11 mouse cellular contexts compared by ENCODE assay signal in the genomic region with DNA sequence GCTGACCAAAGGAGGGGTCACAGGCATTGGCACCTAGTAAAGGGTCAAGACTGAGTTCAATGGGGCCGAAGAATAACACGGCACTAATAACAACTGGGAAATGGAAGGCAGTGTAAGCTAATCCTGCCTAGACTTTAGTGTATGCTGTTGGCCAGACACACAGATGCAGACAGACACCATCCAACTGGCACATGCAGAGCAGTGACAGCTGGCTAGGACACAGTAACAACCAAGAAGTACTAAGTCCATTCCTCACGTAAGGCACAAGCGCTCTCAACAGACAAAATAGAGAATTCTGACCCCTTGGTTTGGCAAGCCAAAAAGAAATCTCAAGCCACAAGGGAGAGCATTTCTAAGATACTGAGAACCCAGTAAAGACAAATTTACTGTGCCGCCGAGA. TPM values are rescaled to one million over a fixed set of nuclear protein-coding genes. Genes with fewer than 3 reads are reported as not detected.
A peak's percentile ranks its signal among the peaks of the same experiment; 100 is the strongest.
DNase-seq lines count a peak whose midpoint lies in the region; ATAC-seq and TF ChIP-seq lines count a peak whose summit lies in the region.
"Had no signal": no experiment of that assay in that cellular context is flagged by ENCODE, and none has a peak within 500 bp of the region (broad histone marks: within the 10 kb centered on the region; RNA-seq: fewer than 3 reads in every experiment).

No protein-coding gene starts in this region.

- ATAC-seq in hindbrain, postnatal 0 days: no peak
- no peak for ATAC-seq in hindbrain, embryonic 11.5 days (ENCODE audit: low FRiP score)
- ATAC-seq in G1E (ENCODE audit: extremely low read depth, insufficient number of reproducible peaks, low FRiP score, poor library complexity, severe bottlenecking): no peak
- ATAC-seq in liver, embryonic 12.5 days: no peak
- no peak for ATAC-seq in forebrain, embryonic 14.5 days

- H3K9ac ChIP-seq in hindbrain, postnatal 0 days (replicated peaks; ENCODE audit: low read length): no peak overlapping the region
- H3K9ac ChIP-seq in hindbrain, embryonic 11.5 days (ENCODE audit: low read depth, low read length): no peak overlapping the region
- H3K9ac ChIP-seq in liver, embryonic 12.5 days: peak overlapping the region; percentile 61
- H3K9ac ChIP-seq in forebrain, embryonic 14.5 days (ENCODE audit: low read length): no peak overlapping the region
- H3K9ac ChIP-seq: hindbrain, embryonic 15.5 days had no signal

- H3K9me3 ChIP-seq in hindbrain, postnatal 0 days (ENCODE audit: low read length): no peaks in the 10 kb centered on the region
- H3K9me3 ChIP-seq in hindbrain, embryonic 11.5 days (ENCODE audit: control insufficient read depth, low read length): no peaks in the 10 kb centered on the region
- H3K9me3 ChIP-seq in G1E (replicated peaks): no peaks in the 10 kb centered on the region
- no peaks in the 10 kb centered on the region for H3K9me3 ChIP-seq in liver, embryonic 12.5 days (replicated peaks)
- H3K9me3 ChIP-seq in forebrain, embryonic 14.5 days (replicated peaks; ENCODE audit: control insufficient read depth, low read length): no peaks in the 10 kb centered on the region
- H3K9me3 ChIP-seq: hindbrain, embryonic 15.5 days had no signal

- H3K4me3 ChIP-seq in hindbrain, postnatal 0 days (ENCODE audit: low read length): no peak overlapping the region
- no peak overlapping the region for H3K4me3 ChIP-seq in hindbrain, embryonic 11.5 days (ENCODE audit: low read depth, low read length)
- peak overlapping the region; percentile 55 for H3K4me3 ChIP-seq in G1E (ENCODE audit: low read depth, low read length)
- H3K4me3 ChIP-seq in liver, embryonic 12.5 days: peak overlapping the region; percentile 100
- no peak overlapping the region for H3K4me3 ChIP-seq in forebrain, embryonic 14.5 days (ENCODE audit: low read depth, low read length)
- H3K4me3 ChIP-seq: hindbrain, embryonic 15.5 days had no signal

- TF ChIP-seq CTCF in hindbrain, postnatal 0 days (IDR thresholded peaks at IDR 0.05; ENCODE audit: low read depth): no peak
- no peak for TF ChIP-seq CTCF in G1E (IDR thresholded peaks at IDR 0.05; ENCODE audit: low read depth, low read length)

- no peaks in the 10 kb centered on the region for H3K27me3 ChIP-seq in hindbrain, postnatal 0 days (ENCODE audit: insufficient read depth, low read length)
- no peaks in the 10 kb centered on the region for H3K27me3 ChIP-seq in hindbrain, embryonic 11.5 days (ENCODE audit: control insufficient read depth, insufficient read depth, low read length)
- H3K27me3 ChIP-seq in G1E (ENCODE audit: insufficient read depth, low read length): no peaks in the 10 kb centered on the region
- H3K27me3 ChIP-seq in liver, embryonic 12.5 days (replicated peaks): no peaks in the 10 kb centered on the region
- H3K27me3 ChIP-seq in forebrain, embryonic 14.5 days (replicated peaks; ENCODE audit: control insufficient read depth, insufficient read depth, low read length): no peaks in the 10 kb centered on the region
- H3K27me3 ChIP-seq: hindbrain, embryonic 15.5 days had no signal

- H3K4me1 ChIP-seq in hindbrain, postnatal 0 days (ENCODE audit: insufficient read depth, low read length): peaks cover 12% of the 10 kb centered on the region
- peaks cover 6% of the 10 kb centered on the region; the same call in 1 of the 2 replicates for H3K4me1 ChIP-seq in hindbrain, embryonic 11.5 days (replicated peaks; ENCODE audit: control insufficient read depth, insufficient read depth, low read length)
- peaks cover 66% of the 10 kb centered on the region for H3K4me1 ChIP-seq in G1E (ENCODE audit: insufficient read depth, low read depth, low read length)
- peaks cover 84% of the 10 kb centered on the region for H3K4me1 ChIP-seq in liver, embryonic 12.5 days
- H3K4me1 ChIP-seq in forebrain, embryonic 14.5 days (ENCODE audit: control insufficient read depth, insufficient read depth, low read length): peaks cover 15% of the 10 kb centered on the region

- 47% methylated on average over 6 of the region's 6 CpGs for WGBS in hindbrain, postnatal 0 days
- WGBS in hindbrain, embryonic 11.5 days: 71% methylated on average over 6 of the region's 6 CpGs
- 40% methylated on average over 6 of the region's 6 CpGs for WGBS in liver, embryonic 12.5 days (ENCODE audit: insufficient replicate concordance)
- 80% methylated on average over 6 of the region's 6 CpGs for WGBS in forebrain, embryonic 14.5 days

- no peak overlapping the region for H3K27ac ChIP-seq in hindbrain, postnatal 0 days
- H3K27ac ChIP-seq in hindbrain, embryonic 11.5 days (ENCODE audit: low read depth, low read length): no peak overlapping the region
- peak overlapping the region; percentile 91 for H3K27ac ChIP-seq in liver, embryonic 12.5 days
- H3K27ac ChIP-seq in forebrain, embryonic 14.5 days (ENCODE audit: low read depth, low read length): no peak overlapping the region
- H3K27ac ChIP-seq: hindbrain, embryonic 15.5 days had no signal

- 0 out of 2 replicates have a peak overlapping the region, but pooled peaks have one; percentile 7 for H3K4me2 ChIP-seq in hindbrain, postnatal 0 days (ENCODE audit: low read depth, low read length)
- H3K4me2 ChIP-seq in hindbrain, embryonic 11.5 days (replicated peaks; ENCODE audit: low read depth, low read length): no peak overlapping the region
- H3K4me2 ChIP-seq in liver, embryonic 12.5 days: peak overlapping the region; percentile 80
- H3K4me2 ChIP-seq in forebrain, embryonic 14.5 days (ENCODE audit: low read length): no peak overlapping the region
- H3K4me2 ChIP-seq: hindbrain, embryonic 15.5 days had no signal

- no peaks in the 10 kb centered on the region for H3K36me3 ChIP-seq in hindbrain, postnatal 0 days (ENCODE audit: insufficient read depth, low read length)
- no peaks in the 10 kb centered on the region for H3K36me3 ChIP-seq in hindbrain, embryonic 11.5 days (ENCODE audit: control insufficient read depth, insufficient read depth, low read length)
- H3K36me3 ChIP-seq in G1E (replicated peaks): peaks cover 35% of the 10 kb centered on the region
- H3K36me3 ChIP-seq in liver, embryonic 12.5 days: peaks cover 7% of the 10 kb centered on the region; the same call in 1 of the 2 replicates
- H3K36me3 ChIP-seq in forebrain, embryonic 14.5 days (ENCODE audit: control insufficient read depth, insufficient read depth, low read length): no peaks in the 10 kb centered on the region
- H3K36me3 ChIP-seq: hindbrain, embryonic 15.5 days had no signal

- DNase-seq in heart, adult 11 months: peak; percentile 89
- no peak for DNase-seq in heart, adult 9 months (ENCODE audit: low spot score in 2 of 2)
- DNase-seq in hindbrain, postnatal 0 days (ENCODE audit: low spot score): peak; percentile 13
- DNase-seq in hindbrain, embryonic 11.5 days (ENCODE audit: low spot score): no peak
- DNase-seq in G1E (ENCODE audit: low spot score): no peak
- DNase-seq in forebrain, embryonic 14.5 days (ENCODE audit: low spot score): no peak
- DNase-seq: adrenal gland, postnatal 14 days; cerebellum, adult 9-11 months; lung, adult 2 months had no signal

RNA-seq across cellular contexts. Expression of a gene that starts 8.7 kb away (rescaled TPM):
- 21.5 and 22.9 TPM in 2 replicates for total RNA-seq in hindbrain, postnatal 0 days (2014; rRNA removed)
- polyA plus RNA-seq in hindbrain, postnatal 0 days (2015; fragmentation: Nextera tagmentation; extraction: Ambion mirVana): 8.0 and 8.9 TPM in 2 replicates
- polyA plus RNA-seq in hindbrain, embryonic 11.5 days (2014; fragmentation: Nextera tagmentation; extraction: Ambion mirVana): 15.9 and 17.9 TPM in 2 replicates
- total RNA-seq in G1E (2014; fragmentation: Nextera tagmentation) (298 and 313 TPM in 2 replicates), G1E (2017) (50.2 and 51.0 TPM in 2 replicates)
- 98.2 and 108 TPM in 2 replicates for polyA plus RNA-seq in G1E (2012)
- polyA plus RNA-seq in liver, embryonic 12.5 days (2016; fragmentation: Nextera tagmentation; extraction: Ambion mirVana): 14.9 and 15.4 TPM in 2 replicates
- 12.2 and 14.2 TPM in 2 replicates for polyA plus RNA-seq in forebrain, embryonic 14.5 days (2014; fragmentation: Nextera tagmentation; extraction: Ambion mirVana)

Comparison
In these comparisons a context has a peak if more than half of its experiments do, and no peak if none do; other contexts are left out.
1. DNase-seq: peak in heart, adult 11 months (single experiment) and hindbrain, postnatal 0 days (single experiment); none in heart, adult 9 months (0 of 2), hindbrain, embryonic 11.5 days (single experiment), G1E (single experiment) and forebrain, embryonic 14.5 days (single experiment).
2. H3K4me2 ChIP-seq: peak in hindbrain, postnatal 0 days (single experiment) and liver, embryonic 12.5 days (single experiment); none in hindbrain, embryonic 11.5 days (single experiment) and forebrain, embryonic 14.5 days (single experiment).
3. H3K4me3 ChIP-seq: peak in G1E (single experiment) and liver, embryonic 12.5 days (single experiment); none in hindbrain, postnatal 0 days (single experiment), hindbrain, embryonic 11.5 days (single experiment) and forebrain, embryonic 14.5 days (single experiment).